Mouse (Mus musculus) liver, embryonic 14.5 days (tissue): ENCODE data around the gene Fbln2. TPM values are rescaled to one million over a fixed set of nuclear protein-coding genes. Genes with fewer than 3 reads are reported as not detected.
"Not testable (repeated sequence)": the region's sequence is repeated elsewhere in the genome, so short reads cannot be mapped to it uniquely, and the experiment has no call there.

Experiments
- ATAC-seq: fragments of 200-750 bp; cut with Nextera tagmentation; 2 replicates; pipeline ENCODE4 v1.8.0; 2017; ENCODE audit warnings: moderate number of reproducible peaks, mild to moderate bottlenecking, moderate library complexity; ENCODE audit not compliant: insufficient read depth
- DNase-seq, 3 experiments: peaks; one replicate each; pipeline ENCODE4 v3.0.0-alpha.2; 2012 to 2013; ENCODE audit warnings: low read depth in 3 of 3, low spot score in 3 of 3
- H3K27ac ChIP-seq: fragments of 300-500 bp; sonication (generic); 2 replicates; pipeline ENCODE4 v1.5.1; 2014; ENCODE audit warnings: moderate library complexity, mild to moderate bottlenecking, control low read depth, inconsistent platforms
- H3K27me3 ChIP-seq: fragments of 300-500 bp; sonication (generic); 2 replicates; pipeline ENCODE4 v1.6.1; 2014; ENCODE audit warnings: mild to moderate bottlenecking, low read length, moderate library complexity; ENCODE audit not compliant: control insufficient read depth, insufficient read depth
- H3K36me3 ChIP-seq: fragments of 300-500 bp; sonication (generic); replicated peaks from 2 replicates; pipeline ENCODE4 v1.6.1; 2014; ENCODE audit warnings: low read depth; ENCODE audit not compliant: control insufficient read depth, insufficient read depth
- H3K4me1 ChIP-seq, 2 experiments: fragments of 200-500 bp in 1 of 2; fragments of 300-500 bp in 1 of 2; sonication (generic) in 1 of 2; replicated peaks; 2 replicates each; pipeline ENCODE4 v1.6.1; 2012 to 2014; ENCODE audit warnings: antibody characterized with exemption in 1 of 2, inconsistent platforms in 1 of 2, low read length in 1 of 2; ENCODE audit not compliant: control insufficient read depth in 2 of 2, insufficient read depth in 2 of 2
- H3K4me2 ChIP-seq: fragments of 300-500 bp; sonication (generic); 2 replicates; pipeline ENCODE4 v1.6.1; 2014; ENCODE audit warnings: low read depth, mild to moderate bottlenecking, control low read depth, moderate library complexity
- H3K4me3 ChIP-seq, 2 experiments: fragments of 200-500 bp in 1 of 2; fragments of 300-500 bp in 1 of 2; sonication (generic) in 1 of 2; 2 replicates each; pipeline ENCODE4 v1.5.1; 2012 to 2014; ENCODE audit warnings: low read depth in 2 of 2, low read length in 2 of 2, mild to moderate bottlenecking in 2 of 2, control low read depth in 1 of 2, inconsistent platforms in 1 of 2, moderate library complexity in 1 of 2; ENCODE audit not compliant: insufficient read depth in 1 of 2
- H3K9ac ChIP-seq: fragments of 300-500 bp; sonication (generic); replicated peaks from 2 replicates; pipeline ENCODE4 v1.6.1; 2014; ENCODE audit warnings: mild to moderate bottlenecking, control low read depth, moderate library complexity
- H3K9me3 ChIP-seq: fragments of 300-500 bp; sonication (generic); 2 replicates; pipeline ENCODE4 v1.6.1; 2016; ENCODE audit warnings: low read length, mixed read lengths; ENCODE audit not compliant: control insufficient read depth
- CTCF ChIP-seq: IDR thresholded peaks from 2 replicates; pipeline ENCODE4 v1.5.1; 2016; ENCODE audit warnings: antibody characterized with exemption, low read depth, control low read depth
- EP300 ChIP-seq: IDR thresholded peaks from 2 replicates; pipeline ENCODE4 v1.6.1; 2016; ENCODE audit warnings: antibody characterized with exemption, low read depth
- WGBS: fragments of 180-500 bp; shearing (Covaris S2); extraction: QIAGEN DNeasy Blood & Tissue Kit; methylation state at CpG from one replicate; pipeline ENCODE4 v1.1.7; 2014; ENCODE audit not compliant: insufficient replicate concordance; 5-methylcytosine and 5-hydroxymethylcytosine counted together
- polyA plus RNA-seq, 2 experiments: library from polyadenylated mRNA; depleted of rRNA in 1 of 2; stranded (reverse) in 1 of 2; unstranded in 1 of 2; fragments of >200 nt; fragmentation: Nextera tagmentation in 1 of 2; extraction: Ambion mirVana in 1 of 2; gene quantifications; 2 replicates each; pipeline versions ENCODE4 v1.2.1 to v1.2.3; 2012 to 2014

The Fbln2 gene
- polyA plus RNA-seq (2012; rRNA removed) (4.0 and 5.1 TPM in 2 replicates), polyA plus RNA-seq (2014; fragmentation: Nextera tagmentation; extraction: Ambion mirVana) (4.3 and 4.4 TPM in 2 replicates)

GRCm38 (mm10) chr6:91212155-91212554 lies at the start of gene Fbln2:
Gene Fbln2, plus strand, starts transcription at chr6:91212455.
- H3K36me3 ChIP-seq, H3K27ac ChIP-seq, DNase-seq, H3K4me1 ChIP-seq, H3K27me3 ChIP-seq, H3K9ac ChIP-seq, H3K4me3 ChIP-seq, H3K9me3 ChIP-seq: not testable (repeated sequence)
- peak within 1 kb of the TSS; percentile 20 for H3K4me2 ChIP-seq
- 0 out of 2 replicates have a peak, but pooled peaks have one; percentile 11 for ATAC-seq

DNA sequence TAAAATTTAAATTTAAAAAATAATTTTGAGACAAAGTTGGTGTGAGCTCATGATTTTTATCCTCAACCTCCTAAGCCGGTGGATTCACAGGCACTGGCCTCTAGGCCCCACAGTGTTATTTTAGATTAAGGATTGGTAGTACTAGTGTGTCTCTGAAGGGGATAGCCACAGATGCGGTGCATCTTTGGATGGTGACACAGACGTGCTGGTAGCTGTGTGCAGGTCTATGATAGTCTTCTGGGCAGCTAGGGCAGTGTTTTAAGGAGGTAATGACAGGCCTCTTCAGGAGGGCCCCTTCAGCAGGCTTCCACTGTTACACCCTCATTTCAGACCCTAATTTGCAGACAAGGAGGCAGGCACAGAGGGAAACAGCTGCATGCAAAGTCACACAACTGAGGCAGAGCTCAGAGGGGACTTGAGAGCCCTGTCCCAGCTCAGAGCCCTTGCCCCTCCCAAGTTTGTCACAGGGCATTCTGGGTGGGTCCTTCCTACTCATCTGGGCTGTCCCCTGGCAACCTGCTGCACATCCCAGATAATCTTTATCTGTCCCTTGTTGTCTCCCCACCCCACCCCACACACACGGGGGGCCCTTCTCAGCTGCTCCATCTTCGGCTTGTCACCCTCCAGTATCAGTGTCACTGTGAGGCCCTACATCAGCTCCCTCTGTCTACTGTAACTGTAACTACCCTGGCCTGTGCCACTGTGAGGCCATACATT lies 48.9 kb upstream of the Fbln2 start:
- Histone ChIP-seq H3K9ac (peak overlapping the region; percentile 72), H3K4me2 (peak overlapping the region; percentile 76)
- ATAC-seq: peak; percentile 94

DNA sequence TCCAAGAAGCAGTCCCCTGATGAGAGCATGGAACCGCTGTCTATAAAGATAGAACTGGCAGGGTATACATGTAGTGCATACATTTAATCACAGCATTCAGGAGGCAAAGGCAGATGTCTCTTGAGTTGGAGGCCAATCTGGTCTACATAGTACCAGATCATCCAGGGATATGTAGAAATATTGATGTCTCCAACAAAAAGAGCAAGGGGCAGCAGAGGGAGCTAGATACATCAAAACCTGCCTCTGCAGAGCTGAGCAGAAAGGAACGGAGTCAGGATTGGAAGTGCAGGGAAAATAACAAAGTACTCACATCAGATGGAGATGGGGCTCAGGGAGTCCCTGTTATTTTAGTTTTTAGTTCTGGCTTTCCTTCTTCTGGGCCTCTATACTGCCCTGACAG lies 47.7 kb upstream of the Fbln2 start:
- peak overlapping the region; percentile 99 for H3K27ac ChIP-seq
- peak overlapping the region; percentile 72 for H3K9ac ChIP-seq
- no peak overlapping the region for H3K4me3 ChIP-seq
- 84% methylated on average over 2 of the region's 2 CpGs for WGBS
- H3K36me3 ChIP-seq: no peaks in the 10 kb centered on the region; the same call in 1 of the 2 replicates
- H3K4me1 ChIP-seq: peaks cover 54 to 56% of the 10 kb centered on the region in 2 experiments
- H3K4me2 ChIP-seq: peak overlapping the region; percentile 76
- TF ChIP-seq EP300: no peak
- TF ChIP-seq CTCF: no peak
- DNase-seq (no peak), ATAC-seq (no peak)
- H3K27me3 ChIP-seq: no peaks in the 10 kb centered on the region
- H3K9me3 ChIP-seq: no peaks in the 10 kb centered on the region

More for the DNA sequence above, 48.9 kb upstream of the Fbln2 start:
- Histone ChIP-seq H3K4me3 (peak overlapping the region; percentile 28 to 33; a peak in 3 of 4 replicates), H3K36me3 (no peaks in the 10 kb centered on the region; the same call in 1 of the 2 replicates), H3K27ac (peak overlapping the region; percentile 99), H3K9me3 (no peaks in the 10 kb centered on the region), H3K4me1 (peaks cover 66 to 67% of the 10 kb centered on the region in 2 experiments), H3K27me3 (no peaks in the 10 kb centered on the region)
- peak; percentile 97 for TF ChIP-seq EP300
- peak; percentile 86 for TF ChIP-seq CTCF
- peak; percentile 91 to 94 (median 93) for DNase-seq
- 14% methylated on average over 5 of the region's 5 CpGs for WGBS

DNA sequence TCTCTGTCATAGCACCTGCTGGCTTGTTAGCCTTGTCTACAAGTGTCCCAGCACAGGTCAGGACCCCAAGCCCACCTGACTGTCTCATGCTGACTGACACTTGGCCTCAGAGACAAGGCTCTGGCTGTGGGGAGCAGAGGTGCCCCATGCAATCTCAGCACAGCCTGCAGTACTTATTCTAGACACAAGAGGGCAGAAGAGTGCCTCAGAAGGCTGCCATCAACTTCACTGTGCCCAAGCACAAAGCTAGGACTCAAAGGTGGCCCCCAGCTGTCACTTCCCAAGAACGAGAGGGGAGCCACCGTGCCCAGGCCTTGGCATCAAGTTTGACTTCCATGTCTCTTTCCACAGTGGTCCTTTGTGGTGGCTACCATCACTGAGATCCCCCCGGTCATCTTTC lies 47.0 kb upstream of the Fbln2 start:
- Histone ChIP-seq H3K27me3 (no peaks in the 10 kb centered on the region), H3K9me3 (no peaks in the 10 kb centered on the region), H3K9ac (no peak overlapping the region), H3K4me3 (no peak overlapping the region), H3K4me2 (no peak overlapping the region), H3K27ac (peak overlapping the region; percentile 99), H3K4me1 (peaks cover 49 to 52% of the 10 kb centered on the region in 2 experiments), H3K36me3 (no peaks in the 10 kb centered on the region; the same call in 1 of the 2 replicates)
- TF ChIP-seq CTCF (peak; percentile 99), EP300 (no peak)
- WGBS: 40% methylated on average over 3 of the region's 3 CpGs
- DNase-seq (peak; percentile 69 to 72 (median 70)), ATAC-seq (no peak)

DNA sequence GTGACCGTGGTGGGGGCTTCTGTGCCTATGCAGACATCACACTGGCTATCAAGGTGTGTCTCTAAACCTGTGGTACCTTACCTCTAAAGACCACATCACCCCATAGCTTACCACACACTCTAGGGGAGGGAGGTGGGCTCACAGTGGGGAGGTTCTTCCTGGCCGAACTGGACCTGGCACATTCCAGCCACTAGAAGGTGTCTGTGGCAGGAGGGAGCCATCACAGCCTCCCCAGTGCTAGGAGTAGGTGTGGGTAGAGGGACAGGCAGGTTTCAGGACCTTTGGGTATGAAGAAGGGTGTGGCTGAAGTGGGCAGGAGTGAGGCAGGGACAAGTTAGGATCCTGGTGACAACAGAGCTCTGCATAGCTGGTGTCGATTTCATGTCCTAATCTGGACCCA lies 44.4 kb upstream of the Fbln2 start:
- DNase-seq: no peak
- Histone ChIP-seq H3K4me2 (no peak overlapping the region), H3K9me3 (no peaks in the 10 kb centered on the region), H3K36me3 (no peaks in the 10 kb centered on the region; the same call in 1 of the 2 replicates), H3K4me1 (peaks cover 25 to 27% of the 10 kb centered on the region in 2 experiments), H3K27ac (no peak overlapping the region), H3K27me3 (no peaks in the 10 kb centered on the region), H3K4me3 (no peak overlapping the region), H3K9ac (no peak overlapping the region)
- ATAC-seq: no peak
- TF ChIP-seq EP300 (no peak), CTCF (no peak)
- WGBS: 48% methylated on average over 3 of the region's 3 CpGs
